Mouse (Mus musculus) CH12.LX (cell line): ENCODE measurements around the gene Timp3. TPM values are rescaled to one million over a fixed set of nuclear protein-coding genes. Genes with fewer than 3 reads are reported as not detected.

Experiments
- DNase-seq: peaks from one replicate; pipeline ENCODE4 v3.0.0-alpha.2; 2013; ENCODE audit errors: extremely low read depth
- H3K27ac ChIP-seq: 2 replicates; pipeline ENCODE4 v1.5.1; 2012; ENCODE audit warnings: low read depth, mild to moderate bottlenecking, control low read depth, moderate library complexity; ENCODE audit not compliant: insufficient read depth
- H3K27me3 ChIP-seq: replicated peaks from 2 replicates; pipeline ENCODE3; 2012; ENCODE audit warnings: inconsistent platforms
- H3K36me3 ChIP-seq, 2 experiments: replicated peaks in 1 of 2; 2 replicates each; pipeline versions ENCODE3 to v1.6.1; 2012; ENCODE audit warnings: inconsistent platforms in 1 of 2, low read length in 1 of 2, mild to moderate bottlenecking in 1 of 2, mixed read lengths in 1 of 2, moderate library complexity in 1 of 2; ENCODE audit not compliant: control insufficient read depth in 1 of 2, insufficient read depth in 1 of 2
- H3K4me1 ChIP-seq, 2 experiments: 2 replicates each; pipeline ENCODE4 v1.6.1; 2012; ENCODE audit warnings: inconsistent platforms in 1 of 2, moderate library complexity in 1 of 2; ENCODE audit not compliant: insufficient read depth in 2 of 2, control insufficient read depth in 1 of 2
- H3K4me2 ChIP-seq: 2 replicates; pipeline ENCODE4 v1.6.1; 2012; ENCODE audit warnings: low read depth, mild to moderate bottlenecking, control low read depth; ENCODE audit not compliant: poor library complexity, insufficient read depth, severe bottlenecking
- H3K4me3 ChIP-seq, 3 experiments: fragments of 150-350 bp in 1 of 3; sonication (generic) in 1 of 3; replicated peaks in 1 of 3; 2 replicates each; pipeline versions ENCODE3 to v1.5.1; 2011 to 2012; ENCODE audit warnings: low read depth in 2 of 3, low read length in 2 of 3, mild to moderate bottlenecking in 2 of 3, moderate library complexity in 2 of 3, control low read depth in 1 of 3, improper control_type of control experiment in 1 of 3, inconsistent platforms in 1 of 3, mixed read lengths in 1 of 3; ENCODE audit not compliant: poor library complexity in 1 of 3
- H3K79me2 ChIP-seq: replicated peaks from 2 replicates; pipeline ENCODE4 v1.6.1; 2012; ENCODE audit warnings: mild to moderate bottlenecking, moderate library complexity; ENCODE audit not compliant: control insufficient read depth, poor library complexity, insufficient read depth, severe bottlenecking; ENCODE audit errors: extremely low read depth
- H3K9ac ChIP-seq: 2 replicates; pipeline ENCODE4 v1.6.1; 2012; ENCODE audit warnings: low read depth, mild to moderate bottlenecking, control low read depth, moderate library complexity; ENCODE audit not compliant: insufficient read depth
- H3K9me3 ChIP-seq: replicated peaks from 2 replicates; pipeline ENCODE3; 2012; ENCODE audit warnings: low read length, inconsistent platforms, mixed read lengths
- BHLHE40 ChIP-seq: IDR thresholded peaks from 2 replicates; pipeline ENCODE4 v1.6.1; 2011; ENCODE audit warnings: mild to moderate bottlenecking, low read depth, low read length, improper control_type of control experiment
- CHD1 ChIP-seq: IDR thresholded peaks from 2 replicates; pipeline ENCODE4 v1.6.1; 2012; ENCODE audit warnings: low read depth, low read length, improper control_type of control experiment, inconsistent platforms
- CHD2 ChIP-seq: IDR thresholded peaks from 2 replicates; pipeline ENCODE4 v1.6.1; 2011; ENCODE audit warnings: low read length, improper control_type of control experiment
- CTCF ChIP-seq, 2 experiments: IDR thresholded peaks in 1 of 2; conservative IDR thresholded peaks in 1 of 2; 2 replicates each; pipeline ENCODE4 v1.5.1; 2011 to 2012; ENCODE audit warnings: low read depth in 2 of 2, low read length in 2 of 2, improper control_type of control experiment in 1 of 2, inconsistent platforms in 1 of 2, mild to moderate bottlenecking in 1 of 2, moderate library complexity in 1 of 2
- E2F4 ChIP-seq: IDR thresholded peaks from 2 replicates; pipeline ENCODE4 v1.6.1; 2011; ENCODE audit warnings: low read depth, low read length, improper control_type of control experiment; ENCODE audit not compliant: insufficient replicate concordance
- ELF1 ChIP-seq: IDR thresholded peaks from 2 replicates; pipeline ENCODE4 v1.6.1; 2014; ENCODE audit warnings: low read depth, mild to moderate bottlenecking, inconsistent platforms, low read length, improper control_type of control experiment
- EP300 ChIP-seq: IDR thresholded peaks from 2 replicates; pipeline ENCODE4 v1.6.1; 2011; ENCODE audit warnings: low read length, improper control_type of control experiment
- ETS1 ChIP-seq: conservative IDR thresholded peaks from 2 replicates; pipeline ENCODE4 v1.6.1; 2012; ENCODE audit warnings: low read depth, mild to moderate bottlenecking, inconsistent platforms, low read length, improper control_type of control experiment, moderate library complexity
- GABPA ChIP-seq: IDR thresholded peaks from 2 replicates; pipeline ENCODE4 v1.6.1; 2012; ENCODE audit warnings: low read depth, low read length, improper control_type of control experiment, inconsistent platforms; ENCODE audit not compliant: insufficient replicate concordance
- HCFC1 ChIP-seq: IDR thresholded peaks from 2 replicates; pipeline ENCODE4 v1.6.1; 2012; ENCODE audit warnings: low read depth, mild to moderate bottlenecking, inconsistent platforms, low read length, improper control_type of control experiment
- IRF4 ChIP-seq: IDR thresholded peaks from 2 replicates; pipeline ENCODE4 v1.6.1; 2014; ENCODE audit warnings: low read depth, mild to moderate bottlenecking, inconsistent platforms, low read length, improper control_type of control experiment
- JUN ChIP-seq: IDR thresholded peaks from 2 replicates; pipeline ENCODE4 v1.6.1; 2011; ENCODE audit warnings: low read depth, mild to moderate bottlenecking, low read length, improper control_type of control experiment, moderate library complexity; ENCODE audit not compliant: insufficient read depth
- JUND ChIP-seq: conservative IDR thresholded peaks from 2 replicates; pipeline ENCODE4 v1.6.1; 2011; ENCODE audit warnings: low read depth, low read length, improper control_type of control experiment
- KAT2A ChIP-seq: IDR thresholded peaks from 2 replicates; pipeline ENCODE4 v1.6.1; 2012; ENCODE audit warnings: low read length, improper control_type of control experiment, inconsistent platforms; ENCODE audit not compliant: insufficient replicate concordance
- MAFK ChIP-seq: IDR thresholded peaks from 2 replicates; pipeline ENCODE4 v1.6.1; 2011; ENCODE audit warnings: low read length, improper control_type of control experiment; ENCODE audit not compliant: insufficient replicate concordance
- MAX ChIP-seq: IDR thresholded peaks from 2 replicates; pipeline ENCODE4 v1.6.1; 2011; ENCODE audit warnings: low read length, improper control_type of control experiment
- MAZ ChIP-seq: IDR thresholded peaks from 2 replicates; pipeline ENCODE4 v1.6.1; 2012; ENCODE audit warnings: low read depth, mild to moderate bottlenecking, inconsistent platforms, low read length, improper control_type of control experiment, moderate library complexity
- MEF2A ChIP-seq: IDR thresholded peaks from 2 replicates; pipeline ENCODE4 v1.6.1; 2014; ENCODE audit warnings: low read depth, mild to moderate bottlenecking, inconsistent platforms, low read length, improper control_type of control experiment, borderline replicate concordance
- MXI1 ChIP-seq: IDR thresholded peaks from 2 replicates; pipeline ENCODE4 v1.6.1; 2011; ENCODE audit warnings: mild to moderate bottlenecking, low read depth, low read length, improper control_type of control experiment
- MYC ChIP-seq: IDR thresholded peaks from 2 replicates; pipeline ENCODE4 v1.6.1; 2011; ENCODE audit warnings: low read depth, mild to moderate bottlenecking, improper control_type of control experiment, low read length
- NELFE ChIP-seq: IDR thresholded peaks from 2 replicates; pipeline ENCODE4 v1.6.1; 2011; ENCODE audit warnings: low read depth, low read length, improper control_type of control experiment
- NRF1 ChIP-seq: IDR thresholded peaks from 2 replicates; pipeline ENCODE4 v1.6.1; 2014; ENCODE audit warnings: low read depth, mild to moderate bottlenecking, inconsistent platforms, low read length, improper control_type of control experiment, moderate library complexity
- PAX5 ChIP-seq: IDR thresholded peaks from 2 replicates; pipeline ENCODE4 v1.6.1; 2012; ENCODE audit warnings: low read length, inconsistent platforms, mixed read lengths
- POLR2A ChIP-seq: IDR thresholded peaks from 2 replicates; pipeline ENCODE4 v1.6.1; 2011; ENCODE audit warnings: low read depth, mild to moderate bottlenecking, improper control_type of control experiment, low read length
- POLR2AphosphoS2 ChIP-seq: IDR thresholded peaks from 2 replicates; pipeline ENCODE4 v1.6.1; 2011; ENCODE audit warnings: low read depth, low read length, improper control_type of control experiment
- RAD21 ChIP-seq: IDR thresholded peaks from 2 replicates; pipeline ENCODE4 v1.6.1; 2011; ENCODE audit warnings: low read depth, mild to moderate bottlenecking, low read length, improper control_type of control experiment, moderate library complexity
- RCOR1 ChIP-seq: conservative IDR thresholded peaks from 2 replicates; pipeline ENCODE4 v1.6.1; 2012; ENCODE audit warnings: low read depth, mild to moderate bottlenecking, inconsistent platforms, low read length, improper control_type of control experiment
- SIN3A ChIP-seq: IDR thresholded peaks from 2 replicates; pipeline ENCODE4 v1.6.1; 2012; ENCODE audit warnings: low read length, improper control_type of control experiment, inconsistent platforms
- SMC3 ChIP-seq: IDR thresholded peaks from 2 replicates; pipeline ENCODE4 v1.6.1; 2011; ENCODE audit warnings: low read depth, low read length, improper control_type of control experiment
- TBP ChIP-seq: conservative IDR thresholded peaks from 2 replicates; pipeline ENCODE4 v1.6.1; 2011; ENCODE audit warnings: low read depth, low read length, improper control_type of control experiment
- TCF12 ChIP-seq: IDR thresholded peaks from 2 replicates; pipeline ENCODE4 v1.6.1; 2014; ENCODE audit warnings: low read depth, mild to moderate bottlenecking, inconsistent platforms, low read length, improper control_type of control experiment
- UBTF ChIP-seq: IDR thresholded peaks from 2 replicates; pipeline ENCODE4 v1.6.1; 2012; ENCODE audit warnings: low read depth, mild to moderate bottlenecking, inconsistent platforms, low read length, improper control_type of control experiment, moderate library complexity
- USF1 ChIP-seq: IDR thresholded peaks from 2 replicates; pipeline ENCODE4 v1.6.1; 2014; ENCODE audit warnings: low read depth, mild to moderate bottlenecking, inconsistent platforms, low read length, improper control_type of control experiment
- USF2 ChIP-seq: conservative IDR thresholded peaks from 2 replicates; pipeline ENCODE4 v1.6.1; 2011; ENCODE audit warnings: low read depth, low read length, improper control_type of control experiment
- ZC3H11A ChIP-seq: IDR thresholded peaks from 2 replicates; pipeline ENCODE4 v1.6.1; 2012; ENCODE audit warnings: low read depth, mild to moderate bottlenecking, inconsistent platforms, low read length, improper control_type of control experiment
- ZKSCAN1 ChIP-seq: IDR thresholded peaks from 2 replicates; pipeline ENCODE4 v1.6.1; 2012; ENCODE audit warnings: low read depth, inconsistent platforms, low read length, improper control_type of control experiment, borderline replicate concordance
- ZMIZ1 ChIP-seq: IDR thresholded peaks from 2 replicates; pipeline ENCODE4 v1.6.1; 2012; ENCODE audit warnings: low read depth, mild to moderate bottlenecking, inconsistent platforms, low read length, improper control_type of control experiment
- ZNF384 ChIP-seq: IDR thresholded peaks from 2 replicates; pipeline ENCODE4 v1.6.1; 2012; ENCODE audit warnings: low read depth, low read length, improper control_type of control experiment, inconsistent platforms
- dilution Hi-C: fragments of 300-500 bp; cut with MboI; formaldehyde crosslinking; loops from 2 replicates; pipeline ENCODE4 v1.14.3; 2020; ENCODE audit warnings: low sequenced_read_pairs; ENCODE audit not compliant: extremely low pct_unique_long_range_greater_than_20kb, extremely low pct_ligation_motif_present
- in situ Hi-C: fragments of 300-500 bp; cut with MboI; formaldehyde crosslinking; loops from 3 replicates; pipeline ENCODE4 v1.14.3; 2019; ENCODE audit warnings: low sequenced_read_pairs, low pct_ligation_motif_present, low pct_unique_long_range_greater_than_20kb, mixed read lengths
- polyA plus RNA-seq: library from polyadenylated mRNA; unstranded; fragments of >175 nt; gene quantifications from 2 replicates; pipeline ENCODE4 v1.2.1, GENCODE M21; 2012; ENCODE audit warnings: low read depth; ENCODE audit not compliant: insufficient read length
- total RNA-seq, 2 experiments: library from RNA; depleted of rRNA; stranded (reverse); fragments of 300-350 nt in 1 of 2; fragments of >200 nt in 1 of 2; gene quantifications; 2 replicates each; pipeline ENCODE4 v1.2.3; 2012 to 2014

Gene Timp3
- total and polyA plus RNA-seq, 3 experiments = 0.09 to 0.17 TPM; not detected in 1

GRCm38 (mm10) chr10:86363669-86364309, 63.6 kb downstream of the Timp3 start:
- Histone ChIP-seq H3K27ac (peak overlapping the region; percentile 49), H3K27me3 (no peaks in the 10 kb centered on the region), H3K9me3 (no peaks in the 10 kb centered on the region), H3K4me2 (peak overlapping the region; percentile 45), H3K9ac (no peak overlapping the region; the same call in 1 of the 2 replicates), H3K36me3 (peaks cover 0 to 30% of the 10 kb centered on the region in 2 experiments), H3K79me2 (no peaks in the 10 kb centered on the region), H3K4me1 (peaks cover 16 to 45% of the 10 kb centered on the region in 2 experiments), H3K4me3 (peak overlapping the region in 1 of 3 experiments; percentile 13)
- in situ Hi-C loops = no loop called here
- dilution Hi-C loops = no loop called here
- peak; percentile 56 for DNase-seq
- TF ChIP-seq PAX5 = no peak
- peak; percentile 47; the same call in 1 of the 2 replicates for TF ChIP-seq MXI1
- TF ChIP-seq POLR2AphosphoS2 = no peak
- TF ChIP-seq TBP = 0 out of 2 replicates have a peak, but pooled peaks have one; percentile 51
- 0 out of 2 replicates have a peak, but pooled peaks have one; percentile 57 for TF ChIP-seq ELF1
- no peak for TF ChIP-seq SIN3A
- TF ChIP-seq NELFE = no peak
- TF ChIP-seq USF1 = no peak
- no peak for TF ChIP-seq GABPA
- TF ChIP-seq ZC3H11A = no peak
- no peak for TF ChIP-seq JUN
- TF ChIP-seq ZKSCAN1 = no peak
- TF ChIP-seq CHD1 = no peak
- peak; percentile 74; the same call in 1 of the 2 replicates for TF ChIP-seq BHLHE40
- TF ChIP-seq TCF12 = peak; percentile 63; the same call in 1 of the 2 replicates
- no peak for TF ChIP-seq CHD2
- no peak for TF ChIP-seq ZNF384
- TF ChIP-seq HCFC1 = no peak; the same call in 1 of the 2 replicates
- no peak for TF ChIP-seq USF2
- peak; percentile 30; the same call in 1 of the 2 replicates for TF ChIP-seq EP300
- TF ChIP-seq MEF2A = no peak
- no peak for TF ChIP-seq SMC3
- peak; percentile 54; the same call in 1 of the 2 replicates for TF ChIP-seq MYC
- TF ChIP-seq E2F4 = no peak
- TF ChIP-seq KAT2A = no peak
- no peak for TF ChIP-seq UBTF
- TF ChIP-seq MAFK = no peak
- no peak for TF ChIP-seq CTCF (conservative IDR thresholded peaks at IDR 0.05 in 1 of 2, IDR thresholded peaks at IDR 0.05 in 1 of 2; ENCODE audit: low read depth in 2 of 2, low read length in 2 of 2)
- TF ChIP-seq JUND = no peak
- TF ChIP-seq RCOR1 = no peak
- TF ChIP-seq MAZ = no peak
- no peak for TF ChIP-seq ZMIZ1
- no peak for TF ChIP-seq RAD21
- peak; percentile 44; the same call in 1 of the 2 replicates for TF ChIP-seq IRF4
- TF ChIP-seq NRF1 = no peak
- TF ChIP-seq POLR2A = peak; percentile 34
- TF ChIP-seq MAX = peak; percentile 75; the same call in 1 of the 2 replicates
- TF ChIP-seq ETS1 = no peak
